Mouse (Mus musculus) bone marrow, adult 2 months (tissue): Measurements from ENCODE around the gene Nkx1-2. TPM values are rescaled to one million over a fixed set of nuclear protein-coding genes. Genes with fewer than 3 reads are reported as not detected.

ENCODE experiments used
- H3K27ac ChIP-seq: fragments of 200-500 bp; 2 replicates; pipeline ENCODE4 v1.5.1; 2012; ENCODE audit warnings: low read depth, mild to moderate bottlenecking, control low read depth, inconsistent platforms, low read length; ENCODE audit not compliant: control insufficient read depth, poor library complexity, insufficient read depth
- H3K4me1 ChIP-seq: fragments of 200-500 bp; 2 replicates; pipeline ENCODE4 v1.6.1; 2011; ENCODE audit warnings: low read length; ENCODE audit not compliant: control insufficient read depth, insufficient read depth
- H3K4me3 ChIP-seq: fragments of 200-500 bp; replicated peaks from 2 replicates; pipeline ENCODE3; 2011; ENCODE audit warnings: mild to moderate bottlenecking, low read depth, low read length, control low read depth; ENCODE audit not compliant: control insufficient read depth
- CTCF ChIP-seq: fragments of 200-500 bp; IDR thresholded peaks from 2 replicates; pipeline ENCODE4 v1.5.1; 2011; ENCODE audit warnings: low read length, control low read depth; ENCODE audit not compliant: control insufficient read depth, insufficient read depth
- POLR2A ChIP-seq: fragments of 200-500 bp; IDR thresholded peaks from 2 replicates; pipeline ENCODE4 v1.6.1; 2011; ENCODE audit warnings: low read depth, mild to moderate bottlenecking, control low read depth, low read length, borderline replicate concordance; ENCODE audit not compliant: control insufficient read depth
- WGBS: fragments of 180-500 bp; shearing (Covaris S2); methylation state at CpG from one replicate; pipeline ENCODE4 v1.1.7; 2018; 5-methylcytosine and 5-hydroxymethylcytosine counted together
- polyA plus RNA-seq: library from polyadenylated mRNA; stranded (reverse); fragments of >200 nt; gene quantifications from 2 replicates; pipeline ENCODE4 v1.2.4, GENCODE M21; 2011; ENCODE audit warnings: low replicate concordance; ENCODE audit not compliant: missing spikeins, insufficient read depth, insufficient read length

Gene Nkx1-2
- polyA plus RNA-seq, 1 experiment = not detected

GRCm38 (mm10) chr7:132547126-132547525 is 52.3 kb downstream of the Nkx1-2 start:
- TF ChIP-seq POLR2A (no peak), CTCF (no peak)
- H3K4me3 ChIP-seq = no peak overlapping the region
- H3K4me1 ChIP-seq = 0 out of 2 replicates have a peak, but pooled peaks cover 1% of the 10 kb centered on the region
- WGBS = 76% methylated on average over 3 of the region's 3 CpGs
- H3K27ac ChIP-seq = no peak overlapping the region

Other genes with a start within 250 kb of the Nkx1-2 start
- gene Oat, start 23.2 kb downstream of the Nkx1-2 start, polyA plus RNA-seq = 29.7 and 31.6 TPM in 2 replicates
- gene Lhpp, start 11.0 kb upstream of the Nkx1-2 start, polyA plus RNA-seq = 2.2 and 5.5 TPM in 2 replicates
- 43.2 and 51.4 TPM in 2 replicates for gene Fam53b, start 214.2 kb upstream of the Nkx1-2 start, polyA plus RNA-seq